Mouse (Mus musculus): Measurements from ENCODE around the gene Arhgap10.

- TF ChIP-seq CTCF (IDR thresholded peaks at IDR 0.05; ENCODE audit: low read depth, low read length), result no peak
- TF ChIP-seq POLR2A (IDR thresholded peaks at IDR 0.05; ENCODE audit: borderline replicate concordance, low read depth, low read length), result no peak
Observed at GRCm38 (mm10) chr8:77350121-77350777, 167.5 kb downstream of the Arhgap10 start.
